Mouse (Mus musculus) monocyte, adult 2 months (primary cell): ENCODE measurements around the gene Tcf3.

Source experiments
- DNase-seq, 2 experiments: peaks; one replicate each; pipeline ENCODE4 v3.0.0; 2022; ENCODE audit warnings: low spot score in 2 of 2, low read depth in 1 of 2

The Tcf3 gene

DNA sequence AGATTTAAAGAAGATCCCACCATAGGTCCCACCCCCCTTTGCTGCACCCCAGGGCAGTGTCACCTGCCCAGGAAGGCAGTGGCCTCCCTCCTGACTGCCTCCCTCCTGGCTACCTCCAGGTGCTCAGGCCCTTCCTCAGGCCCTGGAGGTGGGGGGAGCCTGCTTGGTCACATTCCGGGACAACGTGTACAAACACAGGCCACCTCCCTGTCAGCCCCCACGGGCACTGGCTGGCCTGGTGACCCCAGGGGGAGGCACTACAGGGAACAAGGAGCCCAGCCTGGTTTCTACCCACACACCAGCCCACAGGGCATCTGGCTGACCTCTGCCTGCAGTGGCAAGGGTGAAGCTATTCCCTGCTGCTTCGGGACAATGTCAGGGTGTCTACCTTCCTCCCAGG, 4.5 kb upstream of the Tcf3 start:
- DNase-seq = no peak

DNA sequence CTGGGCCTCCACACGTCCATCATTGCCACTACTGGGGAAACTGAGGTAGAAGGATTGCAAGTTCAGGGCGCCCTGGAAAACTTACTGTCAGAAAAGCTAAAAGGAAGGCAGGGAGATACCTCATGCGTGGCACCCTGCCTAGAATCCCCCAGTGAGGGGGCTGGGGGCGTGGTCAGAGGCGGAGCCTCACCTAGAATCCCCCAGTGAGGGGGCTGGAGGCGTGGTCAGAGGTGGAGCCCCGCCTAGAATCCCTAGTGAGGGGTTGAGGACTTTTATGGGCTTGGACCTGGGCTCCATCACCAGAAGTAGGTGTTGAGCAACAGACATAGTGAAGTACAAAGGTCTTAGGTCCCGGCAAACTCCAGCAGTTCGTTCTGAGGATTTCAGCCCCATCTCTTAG, 2.8 kb upstream of the Tcf3 start:
- DNase-seq = no peak

DNA sequence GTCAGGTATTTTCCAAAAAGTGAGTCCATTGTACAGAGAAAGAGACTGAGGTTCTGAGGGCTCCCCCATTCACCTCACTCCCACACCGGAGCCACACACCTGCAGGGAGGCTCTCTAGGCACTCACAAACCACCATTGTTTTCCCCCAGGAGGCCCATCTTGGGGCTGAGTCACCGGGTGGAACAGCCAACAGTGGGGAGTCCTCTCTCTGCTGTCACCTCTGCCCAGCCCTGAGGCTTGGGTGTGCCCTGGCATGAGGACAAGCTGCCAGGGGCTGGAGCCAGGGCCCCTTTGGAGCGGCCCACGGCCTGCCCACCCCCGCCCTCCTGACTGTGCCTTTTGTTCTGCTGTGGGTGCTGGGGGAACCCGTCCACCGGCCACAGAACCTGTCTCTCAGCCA, 2.3 kb upstream of the Tcf3 start:
- DNase-seq = no peak

DNA sequence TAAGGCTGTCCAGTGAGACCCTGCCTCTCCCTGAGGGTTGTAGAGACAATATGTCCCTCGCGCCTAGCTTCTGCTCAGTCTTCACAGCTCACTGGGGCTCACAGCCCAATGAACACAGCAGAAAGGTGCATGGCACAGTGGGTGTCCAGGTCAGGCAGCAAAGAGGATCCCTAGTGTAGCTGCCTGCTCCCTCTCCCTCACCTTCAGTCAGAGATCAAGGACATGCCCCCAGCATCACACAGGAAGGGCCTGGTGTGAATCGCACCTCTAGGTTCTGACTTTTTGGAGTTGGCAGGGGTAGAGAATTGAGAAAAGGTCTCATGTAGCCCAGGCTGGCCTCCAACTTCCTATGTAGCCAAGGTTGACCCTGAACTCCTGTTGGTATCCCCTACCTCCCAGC, 1.4 kb upstream of the Tcf3 start:
- no peak for DNase-seq

DNA sequence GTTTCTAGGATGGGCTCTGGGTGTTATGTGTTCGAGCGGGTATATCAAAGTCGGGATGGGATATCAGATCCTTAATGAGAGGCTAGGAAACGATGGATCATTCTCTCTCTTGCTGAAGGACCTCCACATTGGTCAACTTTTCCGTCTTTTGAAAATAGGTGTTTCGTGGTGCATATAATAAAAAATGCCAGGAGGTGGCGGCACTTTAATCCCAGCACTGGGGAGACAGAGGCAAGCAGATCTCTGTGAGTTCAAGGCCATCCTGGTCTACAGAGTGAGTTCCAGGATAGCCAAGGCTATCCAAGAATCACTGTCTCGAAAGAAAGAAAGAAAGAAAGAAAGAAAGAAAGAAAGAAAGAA, 766 bp upstream of the Tcf3 start:
- no peak for DNase-seq

DNA sequence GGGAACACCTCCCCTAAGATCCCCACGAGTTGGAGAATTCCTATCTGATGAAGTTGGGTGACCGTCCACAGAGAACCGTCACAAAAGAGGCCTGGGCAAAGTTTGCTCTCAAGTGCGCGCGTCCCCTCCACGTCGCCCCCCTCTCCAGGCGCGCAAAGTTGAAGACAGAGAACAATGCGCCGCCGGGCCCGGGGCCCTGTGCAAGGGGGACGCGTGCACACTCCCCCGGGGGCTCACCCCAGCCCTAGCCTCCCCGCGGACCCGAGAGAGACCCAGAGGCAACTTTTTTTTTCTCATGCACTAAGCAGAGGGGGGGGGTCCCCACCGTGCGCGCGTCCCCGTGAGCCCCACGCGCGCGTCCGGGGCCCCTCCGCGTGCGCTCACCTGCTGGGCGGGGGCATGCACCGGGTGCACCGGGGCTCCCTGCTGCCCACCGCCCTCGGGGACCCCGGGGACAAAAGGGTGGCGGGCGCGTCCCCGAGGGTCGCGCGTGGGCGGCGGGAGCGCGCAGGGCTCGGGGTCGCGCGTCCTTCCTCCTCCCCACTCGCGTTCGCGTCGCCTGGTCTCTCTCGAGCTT, 423 bp downstream of the Tcf3 start:
- DNase-seq = no peak

DNA sequence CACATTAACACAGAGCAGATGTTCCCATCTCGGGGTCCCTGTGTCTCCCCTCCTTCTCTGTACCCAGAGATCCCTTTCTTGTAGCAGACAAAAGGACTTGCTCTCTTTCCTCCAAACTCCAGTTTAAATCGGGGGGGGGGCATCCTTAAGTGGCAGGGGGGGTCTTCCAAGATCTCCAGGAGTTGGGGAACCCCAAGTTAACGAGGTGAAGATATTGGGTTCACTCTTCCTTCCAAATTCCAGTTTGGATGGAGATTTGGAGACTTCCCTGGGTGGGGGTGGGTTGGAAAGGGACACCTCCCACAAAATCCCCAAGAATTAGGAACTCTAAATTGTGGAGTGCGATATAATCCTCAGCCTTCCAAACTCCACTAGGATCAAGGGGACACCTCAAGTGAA, 1.1 kb downstream of the Tcf3 start:
- no peak for DNase-seq

DNA sequence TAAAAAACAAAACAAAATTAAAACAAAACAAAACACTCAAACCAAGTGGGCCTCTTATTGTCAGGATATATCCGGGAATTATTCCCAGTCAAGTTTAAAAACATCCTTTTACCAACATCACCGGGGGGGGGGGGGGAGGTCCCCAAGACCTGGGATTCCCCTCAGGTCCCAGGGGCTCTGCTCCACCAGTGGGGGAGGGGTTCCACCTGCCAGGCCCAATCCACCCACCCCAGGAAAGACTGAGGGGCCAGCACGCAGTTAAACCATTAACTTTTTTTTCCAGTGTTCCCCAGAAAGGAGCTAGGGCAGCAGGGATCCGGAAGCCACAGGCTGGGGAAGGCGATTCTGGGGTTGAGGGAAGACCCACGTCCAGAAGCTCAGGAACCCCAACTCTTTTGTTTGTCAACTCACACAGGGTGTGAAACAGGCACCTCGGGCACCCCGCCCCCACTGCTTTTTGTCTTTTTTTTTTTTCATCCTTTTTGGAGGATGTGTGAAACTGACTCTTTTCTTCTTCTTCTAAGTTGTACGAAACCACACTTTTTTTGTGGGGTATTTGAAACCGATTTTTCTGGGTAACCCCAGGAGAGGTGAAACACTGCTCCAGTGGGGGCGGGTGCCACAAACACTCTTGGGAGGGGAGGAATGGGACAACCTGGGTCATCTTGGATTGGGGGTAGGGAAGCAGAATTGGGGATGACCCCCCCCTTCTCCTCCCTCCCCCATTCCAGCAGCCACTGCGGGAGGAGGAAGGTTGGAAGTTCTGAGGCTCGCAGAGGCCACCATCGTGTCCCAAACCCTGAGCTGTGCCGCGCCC, 1.7 kb downstream of the Tcf3 start:
- DNase-seq = no peak

DNA sequence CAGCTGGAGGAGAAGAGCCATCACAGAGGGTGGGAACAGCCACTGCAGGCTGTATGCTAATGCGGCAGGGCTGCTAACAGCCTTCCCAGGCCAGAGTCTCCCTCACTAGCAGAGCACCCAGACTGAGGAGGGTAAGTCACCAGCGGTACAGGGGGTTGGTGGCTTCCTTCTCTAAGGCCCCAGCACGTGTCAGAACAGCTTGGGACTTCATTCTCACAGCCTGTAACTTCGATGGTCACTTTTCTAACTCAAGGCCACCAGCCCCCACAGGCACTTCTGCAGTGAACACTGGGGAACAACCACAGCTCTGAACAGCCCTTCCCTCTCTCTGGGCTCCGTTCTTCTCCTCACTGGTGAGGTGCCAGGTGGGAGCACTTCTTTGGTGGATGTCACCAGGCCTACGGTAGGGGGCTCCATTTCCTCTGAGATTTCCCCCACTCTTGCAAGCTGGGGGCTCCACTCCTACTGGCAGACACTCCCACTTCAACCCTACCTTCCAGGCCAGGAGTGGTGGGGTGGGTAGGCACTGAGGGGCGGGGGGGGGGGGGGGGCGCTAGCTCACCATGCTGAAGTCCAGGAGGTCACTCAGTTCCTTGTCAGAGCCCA, 3.0 kb downstream of the Tcf3 start:
- DNase-seq = no peak

DNA sequence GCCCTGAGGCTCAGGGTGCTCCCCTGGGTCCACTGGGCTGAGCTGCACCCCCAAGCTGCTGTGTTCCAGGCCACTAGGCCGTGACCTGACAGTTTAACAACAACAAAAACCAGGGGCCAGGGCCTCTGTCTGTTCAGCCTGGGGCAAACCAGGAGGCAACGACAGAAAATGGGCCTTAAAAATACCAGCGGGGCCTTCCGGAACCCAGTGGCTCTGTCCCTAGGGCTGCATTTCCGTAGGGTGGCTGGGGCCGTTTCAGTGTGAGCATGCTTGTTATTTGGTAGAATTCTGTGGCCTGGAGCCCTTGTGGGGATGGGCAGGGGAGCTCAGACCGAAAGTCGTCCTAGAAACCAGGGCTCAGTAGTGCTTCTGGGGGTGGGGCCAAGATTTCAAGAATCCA, 3.6 kb downstream of the Tcf3 start:
- DNase-seq = no peak

DNA sequence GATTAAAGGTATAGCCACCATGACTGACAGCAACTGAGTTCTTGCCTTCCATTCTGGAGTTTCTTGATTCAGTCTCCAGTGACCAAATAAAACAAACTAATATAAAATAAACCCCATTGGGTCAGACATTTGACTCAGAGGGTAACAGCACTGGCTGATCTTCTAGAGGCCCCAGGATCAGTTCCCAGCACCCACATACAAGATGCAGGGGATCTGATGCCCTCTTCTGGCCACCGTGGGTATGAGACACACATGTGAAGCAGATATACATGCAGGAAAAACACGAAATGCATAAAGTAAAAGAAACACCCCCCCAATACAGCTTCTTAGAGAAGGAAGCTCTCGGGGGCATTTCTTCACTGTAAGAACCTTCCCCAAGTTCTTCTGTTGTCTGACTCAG, 8.4 kb downstream of the Tcf3 start:
- no peak for DNase-seq

DNA sequence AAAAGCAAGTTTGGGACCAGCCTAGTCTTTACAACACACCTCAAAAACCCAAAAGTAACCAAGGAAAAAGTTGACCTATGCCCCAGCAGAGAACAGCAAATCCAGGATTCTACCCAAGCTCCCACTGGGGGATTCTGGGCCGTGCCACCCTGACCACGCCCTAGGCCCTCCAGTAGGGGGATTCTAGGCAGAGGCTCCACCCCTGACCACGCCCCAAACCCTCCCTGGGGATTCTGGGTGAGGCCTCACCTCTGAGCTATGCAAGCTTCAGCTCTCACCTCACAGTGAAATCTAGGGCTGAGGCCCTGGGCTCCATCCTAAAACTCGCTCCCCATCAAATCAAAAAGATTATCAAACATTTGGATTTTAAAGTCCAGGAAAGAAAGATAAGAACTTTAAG, 9.9 kb downstream of the Tcf3 start:
- no peak for DNase-seq

DNA sequence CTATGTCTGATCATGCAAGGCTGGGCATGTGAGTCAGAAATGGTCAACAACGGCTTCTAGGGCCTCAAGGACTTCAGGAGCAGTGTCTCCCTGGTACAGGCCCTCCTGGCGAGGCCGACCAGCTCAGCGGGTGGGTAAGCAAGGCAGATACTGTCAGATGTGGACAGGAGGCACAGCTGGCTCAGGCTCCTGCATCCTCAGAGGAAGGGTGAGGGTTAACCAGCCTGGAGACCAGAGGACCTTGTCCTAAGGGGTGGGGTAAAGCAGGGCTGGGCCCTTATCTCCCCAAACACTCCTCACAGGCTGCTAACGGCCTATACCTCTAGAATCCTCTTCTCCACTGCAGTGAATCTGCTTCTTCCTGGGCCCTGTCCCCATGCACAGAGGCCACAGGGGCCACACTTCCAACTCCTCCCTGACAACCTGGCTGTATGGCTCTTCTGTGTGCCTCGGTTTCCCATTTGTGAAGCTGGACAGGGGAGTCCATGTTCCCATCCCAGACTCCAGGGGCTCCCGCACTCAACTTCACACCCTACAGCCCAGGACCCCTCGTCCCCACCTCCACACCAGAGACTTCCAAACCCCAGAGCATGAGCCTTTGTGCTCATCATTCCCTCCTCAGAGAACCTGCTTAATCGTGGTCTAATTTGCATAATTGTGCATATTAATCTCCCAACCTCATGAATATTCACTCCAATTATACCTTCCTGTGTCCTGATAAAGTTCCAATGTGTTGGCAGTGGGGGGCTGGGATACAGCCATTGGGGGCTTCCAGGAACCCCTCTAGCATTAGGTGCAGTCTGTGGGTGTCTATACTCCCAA, 11.6 kb downstream of the Tcf3 start:
- DNase-seq = no peak

DNA sequence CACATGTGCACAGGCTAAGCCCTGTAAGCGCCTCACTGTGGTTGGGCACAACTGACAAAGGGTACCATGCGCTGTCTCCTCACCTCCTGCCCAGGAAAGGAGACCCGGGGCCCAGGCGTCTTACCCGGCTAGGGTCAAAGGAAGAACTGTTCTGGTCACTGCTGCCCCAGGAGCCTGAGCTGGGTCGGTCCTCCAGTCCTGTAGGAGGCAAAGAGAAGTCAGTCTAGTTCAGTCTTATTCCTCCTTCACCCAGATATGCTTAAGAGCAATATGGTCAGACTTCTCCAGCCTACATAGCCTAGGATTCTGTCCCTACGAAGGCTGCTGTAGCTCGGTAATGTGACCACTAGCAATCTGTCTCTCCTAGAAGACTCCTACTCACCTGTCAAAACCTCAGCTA, 12.2 kb downstream of the Tcf3 start:
- no peak for DNase-seq

DNA sequence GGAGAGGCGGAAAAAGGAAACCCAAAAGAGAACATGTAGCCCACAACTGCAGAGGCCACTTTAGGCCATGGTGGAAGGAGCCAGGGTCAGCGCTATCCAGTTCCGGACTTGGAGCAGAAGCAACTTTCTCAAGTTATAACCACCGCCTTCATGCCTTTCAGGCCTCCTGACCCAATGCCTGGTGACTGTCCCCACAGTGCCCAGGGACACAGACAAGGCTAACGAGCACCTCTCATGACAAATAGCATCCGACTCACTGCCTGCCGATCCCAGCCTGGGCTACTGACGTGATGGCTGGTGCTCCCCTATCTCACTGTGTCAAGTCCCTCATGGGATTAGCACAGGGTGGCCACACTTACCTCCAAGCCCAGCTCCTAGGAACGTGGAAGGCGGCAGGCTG, 12.7 kb downstream of the Tcf3 start:
- DNase-seq = no peak

DNA sequence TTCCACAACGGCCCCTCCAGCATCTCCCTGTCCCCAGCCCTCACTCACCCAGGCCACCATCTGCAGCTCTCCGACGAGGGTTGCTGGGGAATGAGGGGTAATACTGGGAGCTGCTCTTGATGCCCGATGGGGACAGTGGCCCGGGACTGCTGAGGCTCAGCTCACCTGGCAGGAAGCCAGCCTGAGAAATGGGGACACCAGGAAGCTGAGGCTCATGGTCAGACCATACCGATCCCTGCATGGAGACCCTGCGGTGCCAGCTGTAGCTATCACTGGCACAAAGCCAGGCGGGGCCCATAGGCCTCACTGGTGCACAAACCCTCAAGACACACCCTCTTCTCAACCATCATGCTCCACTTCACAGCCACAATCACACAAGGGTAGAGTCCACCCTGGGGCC, 14.0 kb downstream of the Tcf3 start:
- DNase-seq = no peak

DNA sequence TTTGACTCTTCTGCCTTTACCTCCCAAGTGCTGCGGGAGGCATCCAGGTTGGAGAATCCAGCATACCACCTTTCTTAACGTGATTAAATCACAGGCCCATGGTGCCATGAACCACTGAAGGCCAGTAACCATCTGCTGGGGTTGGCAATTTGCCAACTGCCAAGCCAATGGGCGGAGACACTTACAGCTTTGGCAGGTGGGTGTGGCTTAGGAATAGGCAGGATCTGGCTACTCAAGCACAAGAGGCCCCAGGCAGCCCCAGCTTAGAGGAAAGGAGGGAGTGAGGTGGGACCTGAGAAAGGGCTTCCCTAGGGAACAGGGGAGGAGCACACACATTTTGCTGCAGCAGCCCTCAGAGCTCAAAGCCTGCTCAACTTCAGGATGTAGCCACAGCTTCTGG, 15.1 kb downstream of the Tcf3 start:
- DNase-seq = no peak

DNA sequence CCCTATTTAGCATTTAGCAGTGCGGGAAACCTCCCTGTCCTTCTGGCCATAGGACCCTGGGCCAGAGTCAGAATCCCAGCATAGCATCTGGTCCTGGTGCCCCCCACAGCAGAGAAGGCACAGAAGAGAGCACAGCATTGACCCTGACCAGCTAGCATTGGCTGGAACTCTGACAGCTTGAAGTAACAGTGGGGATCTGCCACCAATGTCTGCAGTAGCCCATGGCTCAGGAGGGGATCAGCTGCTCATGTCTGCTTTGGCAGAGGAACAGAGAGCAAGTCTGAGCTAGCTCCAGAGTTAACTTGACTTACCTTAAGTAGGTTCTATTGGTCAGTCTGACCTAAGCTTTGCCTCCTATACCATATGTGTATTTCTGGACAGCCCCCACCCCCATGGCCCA, 15.6 kb downstream of the Tcf3 start:
- DNase-seq = no peak

DNA sequence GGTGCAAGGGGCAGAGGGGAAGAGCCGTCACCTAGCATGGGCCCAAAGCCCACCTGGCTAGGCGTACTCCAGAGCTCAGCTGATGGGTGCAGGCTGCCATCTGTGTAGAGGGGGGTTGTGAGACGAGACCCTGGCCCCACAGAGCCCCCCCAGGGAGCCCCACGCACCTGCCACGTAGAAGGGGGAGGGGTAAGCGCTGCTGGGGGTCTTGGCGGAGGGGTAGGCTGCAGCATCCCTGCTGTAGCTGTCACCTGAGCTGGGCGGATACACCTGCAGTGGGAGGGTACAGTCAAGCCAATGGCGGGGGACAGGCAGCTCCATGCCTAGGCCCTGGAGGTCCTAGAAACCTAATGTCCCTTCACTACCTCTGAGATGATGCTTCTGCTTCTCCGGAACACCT, 16.1 kb downstream of the Tcf3 start:
- no peak for DNase-seq

DNA sequence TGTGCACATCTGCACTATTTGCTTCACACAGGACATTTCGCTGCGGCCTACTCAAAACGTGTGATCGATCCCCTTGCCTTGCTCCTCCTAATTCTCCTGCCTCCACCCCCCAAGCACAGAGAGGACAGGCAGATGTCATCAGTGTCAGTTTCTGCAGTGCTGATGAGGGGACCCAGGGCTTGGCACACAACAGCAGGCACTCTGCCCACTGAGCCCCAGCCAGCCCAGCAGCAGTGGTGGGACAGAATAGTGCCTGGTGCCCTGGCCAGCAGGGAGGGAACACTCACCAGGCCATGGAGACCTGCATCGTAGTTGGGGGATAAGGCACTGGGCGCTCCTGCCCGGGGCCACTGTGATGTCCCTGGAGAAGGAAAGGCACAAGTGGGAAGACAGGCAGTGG, 17.9 kb downstream of the Tcf3 start:
- no peak for DNase-seq

DNA sequence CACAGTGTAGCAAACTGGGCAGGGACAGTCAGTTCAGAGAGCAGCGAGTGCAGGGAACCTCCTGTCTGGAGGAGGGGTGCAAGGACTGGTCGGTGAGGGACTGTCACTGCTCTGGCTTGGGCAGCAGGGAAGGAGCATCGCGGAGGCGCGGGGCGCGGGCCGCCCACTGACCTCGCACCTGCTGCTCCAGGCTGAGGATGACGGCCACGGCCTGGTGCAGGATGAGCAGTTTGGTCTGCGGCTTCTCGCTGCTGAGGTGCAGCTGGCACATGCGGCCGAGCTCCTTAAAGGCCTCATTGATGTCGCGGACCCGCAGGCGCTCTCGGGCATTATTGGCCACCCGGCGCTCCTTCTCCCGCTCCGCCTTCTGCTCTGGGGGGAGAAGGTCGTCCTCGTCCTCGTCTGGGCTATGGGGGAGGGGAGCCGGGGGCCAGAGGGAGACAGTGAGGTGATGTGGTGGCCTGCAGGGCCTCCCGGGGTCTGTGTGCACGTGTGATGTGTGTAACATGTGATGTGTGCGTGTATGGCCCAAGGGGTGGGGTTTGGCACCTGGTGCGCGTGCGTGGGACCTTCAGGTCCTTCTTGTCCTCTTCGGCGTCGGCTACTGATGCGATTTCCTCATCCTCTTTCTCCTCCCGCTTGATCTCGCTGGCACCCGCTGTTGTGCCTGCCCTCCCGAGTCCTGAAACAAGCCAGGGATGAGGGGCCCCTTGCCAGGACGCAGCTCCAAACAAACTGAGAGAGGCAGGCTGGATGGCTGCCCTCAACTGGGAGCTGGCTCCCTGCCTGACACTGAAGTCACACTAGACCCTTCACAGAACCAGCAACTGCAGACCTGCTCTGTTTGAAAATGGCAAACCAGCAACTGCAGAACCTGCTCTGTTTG, 20.5 kb downstream of the Tcf3 start:
- no peak for DNase-seq
